Mouse (Mus musculus) adrenal gland (tissue): ENCODE results near the gene Fbxl17.

ENCODE experiments used
- intact Hi-C: fragments of 180-260 bp; cut with DNase I; formaldehyde crosslinking; loops from one replicate; pipeline ENCODE4 v1.15.1; 2025

Fbxl17 gene

DNA sequence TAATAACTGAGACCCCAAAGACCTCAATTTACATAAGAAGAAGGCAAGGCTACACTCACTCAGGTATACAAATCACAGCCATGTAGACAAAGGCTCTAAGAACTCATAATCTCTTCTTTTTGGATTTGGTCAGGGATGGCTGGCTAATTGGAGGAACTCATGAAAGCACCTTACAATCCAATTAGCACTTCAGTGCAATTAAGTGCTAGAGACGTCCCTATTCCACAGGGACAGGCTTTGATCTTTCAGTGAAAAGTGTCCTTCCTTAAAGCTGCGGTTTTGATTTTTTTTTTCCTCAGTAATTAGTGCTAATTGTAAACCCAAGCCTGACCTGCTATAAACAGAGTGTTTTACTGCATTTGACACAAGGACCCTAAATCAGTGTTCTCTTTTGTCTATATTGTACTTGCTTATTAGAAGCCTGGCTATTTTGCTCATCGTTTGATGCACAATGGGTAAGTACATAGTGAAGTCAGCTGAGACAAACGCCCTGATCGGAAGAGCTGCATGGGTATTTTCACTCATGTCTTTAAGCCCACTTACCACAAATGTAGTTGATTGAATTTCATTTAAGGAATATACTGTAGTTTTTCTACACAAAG lies 327.8 kb downstream of the Fbxl17 start:
- intact Hi-C loops: no loop called here

DNA sequence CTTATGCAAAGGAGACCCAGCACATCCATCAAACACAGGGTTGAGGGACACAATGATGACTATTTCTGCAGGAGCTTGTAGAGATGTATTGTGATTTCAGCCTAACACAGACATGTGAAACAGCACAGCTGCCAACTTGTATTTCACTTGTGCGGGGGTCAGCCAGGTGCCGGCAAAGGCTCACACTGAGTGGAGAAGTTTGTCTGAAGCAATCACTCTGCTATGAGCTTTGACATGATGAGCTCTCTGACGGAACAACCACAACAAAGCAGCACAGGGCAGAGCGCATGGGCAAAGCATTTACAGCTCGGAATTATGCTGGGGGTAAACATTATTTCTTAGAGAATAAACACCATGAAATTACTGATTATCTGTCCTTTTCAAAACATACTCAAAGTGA lies 328.6 kb downstream of the Fbxl17 start:
- intact Hi-C loops: no loop called here

DNA sequence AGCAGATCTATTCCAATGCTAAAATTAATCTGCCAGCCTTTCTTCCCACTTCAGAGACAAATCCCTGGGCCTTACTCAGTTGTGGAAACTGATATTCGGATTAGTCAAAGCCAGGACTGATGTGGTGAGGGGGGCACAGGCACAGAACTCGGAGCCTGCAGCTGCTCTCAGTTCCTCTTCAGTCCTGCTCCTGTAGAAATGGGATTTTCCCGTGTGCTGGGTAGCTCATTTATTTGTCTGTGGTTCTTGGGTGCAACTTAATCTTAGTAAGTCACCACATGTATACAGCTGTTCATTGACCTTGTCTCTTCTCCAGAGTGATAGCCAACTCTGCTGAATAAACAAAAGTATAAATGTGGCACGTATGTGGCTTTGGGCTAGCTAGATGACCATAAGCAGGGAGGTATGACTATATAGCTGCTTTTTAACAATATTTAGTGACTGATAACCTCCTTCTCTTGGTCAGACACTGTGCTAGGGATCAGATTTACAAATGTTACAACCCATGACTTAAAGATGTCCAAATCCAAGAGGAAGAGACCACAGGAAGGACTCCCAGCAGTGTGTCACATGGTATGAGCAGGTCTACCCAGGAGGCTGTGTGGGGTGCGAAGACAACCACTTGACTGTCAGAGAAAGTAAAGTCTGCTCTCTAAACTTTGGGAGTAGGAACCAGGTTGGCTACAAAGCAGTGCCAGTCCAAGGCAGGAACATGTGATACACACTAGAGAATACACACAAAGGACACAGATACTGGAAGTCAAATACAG lies 331.6 kb downstream of the Fbxl17 start:
- intact Hi-C loops: no loop called here

DNA sequence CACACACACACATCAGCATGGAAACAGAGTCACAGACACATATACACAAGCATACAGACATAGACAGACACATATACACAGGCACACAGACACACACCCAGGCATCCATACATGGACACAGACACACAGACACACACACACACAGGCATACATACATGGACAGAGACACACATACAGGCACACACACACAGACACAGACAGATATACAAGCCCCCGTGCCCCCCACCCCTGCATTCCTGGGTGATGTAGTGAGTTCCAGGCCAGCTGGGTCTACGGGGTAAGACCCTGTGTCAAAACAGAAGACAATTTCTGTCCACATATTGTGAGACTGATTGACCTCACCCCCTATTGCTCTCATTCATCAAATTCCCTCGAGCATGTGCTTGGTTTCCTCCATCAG lies 332.6 kb downstream of the Fbxl17 start:
- intact Hi-C loops: no loop called here

DNA sequence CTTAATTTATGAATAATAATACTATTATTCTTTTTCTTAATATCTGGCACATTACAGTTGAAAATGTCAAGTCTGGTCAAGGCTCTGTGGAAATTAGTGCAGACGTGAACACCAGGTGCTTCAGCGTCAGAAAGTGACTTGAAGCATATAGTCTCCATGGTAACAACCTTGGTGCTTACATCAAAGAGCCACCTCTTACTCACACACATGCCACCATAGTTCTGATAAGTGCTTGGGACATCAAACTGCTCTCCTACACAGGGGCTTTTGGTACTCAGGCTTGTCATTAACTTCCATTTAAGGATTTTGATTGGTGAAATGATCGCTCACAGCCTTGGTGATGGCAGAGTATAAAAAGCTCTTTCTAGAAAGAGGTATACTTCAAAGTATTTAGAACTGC lies 333.1 kb downstream of the Fbxl17 start:
- intact Hi-C loops: no loop called here

DNA sequence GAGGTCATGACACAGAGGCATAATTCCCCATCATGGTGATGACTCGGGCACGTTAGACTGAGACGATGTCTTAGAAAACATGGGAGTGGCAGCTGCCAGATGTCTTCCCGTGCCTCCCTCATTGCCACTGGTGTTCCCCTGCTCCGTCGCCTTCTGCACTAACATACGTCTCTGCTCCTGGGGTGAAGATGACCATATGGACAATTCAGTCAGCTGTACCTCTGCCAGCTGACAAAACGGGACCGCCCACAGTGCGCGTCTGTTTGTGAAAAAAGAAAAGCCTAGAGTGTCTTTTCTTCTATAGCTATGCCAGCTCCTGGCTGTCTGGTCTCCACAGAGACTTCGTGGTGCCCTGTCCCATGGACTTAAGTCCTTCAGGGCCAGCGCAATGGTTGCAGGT lies 334.0 kb downstream of the Fbxl17 start:
- intact Hi-C loops: no loop called here

DNA sequence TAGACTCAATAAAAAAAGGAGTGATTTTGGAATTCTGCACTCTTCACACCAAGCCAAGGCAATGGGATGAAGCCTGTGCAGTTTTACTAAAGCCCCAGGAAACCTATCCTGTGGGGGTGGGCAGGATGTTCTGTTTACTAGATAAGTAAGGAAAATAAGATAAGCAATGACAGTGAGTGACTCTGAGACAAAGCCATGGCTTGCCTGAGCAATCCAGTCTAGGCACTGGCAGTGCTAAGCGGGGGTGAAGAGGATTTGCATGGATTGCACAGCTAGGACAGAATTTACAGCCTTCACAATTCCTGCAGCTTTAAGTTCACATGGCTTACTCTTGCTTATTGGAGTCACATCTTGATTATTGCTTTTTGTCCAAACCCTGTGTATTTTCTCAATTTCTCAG lies 335.5 kb downstream of the Fbxl17 start:
- intact Hi-C loops: no loop called here

DNA sequence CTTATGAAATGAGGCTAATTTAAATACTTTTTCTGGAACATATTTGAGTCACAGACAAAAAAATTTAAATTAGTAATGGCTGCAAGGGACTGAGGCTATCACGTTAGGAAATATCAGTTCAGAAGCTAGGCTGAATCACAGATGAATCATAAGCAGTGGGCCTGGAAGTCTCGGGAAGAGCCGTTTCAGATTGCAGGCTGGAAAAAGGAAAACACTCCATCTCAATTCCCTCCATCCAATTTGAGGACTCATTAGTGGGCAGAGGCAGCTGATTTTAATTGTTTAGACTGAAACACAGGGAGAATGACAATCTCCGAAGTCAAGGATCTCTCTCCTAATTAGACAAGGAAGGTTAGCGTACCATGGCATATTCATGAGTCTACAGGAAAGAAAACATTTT lies 337.9 kb downstream of the Fbxl17 start:
- intact Hi-C loops: no loop called here

DNA sequence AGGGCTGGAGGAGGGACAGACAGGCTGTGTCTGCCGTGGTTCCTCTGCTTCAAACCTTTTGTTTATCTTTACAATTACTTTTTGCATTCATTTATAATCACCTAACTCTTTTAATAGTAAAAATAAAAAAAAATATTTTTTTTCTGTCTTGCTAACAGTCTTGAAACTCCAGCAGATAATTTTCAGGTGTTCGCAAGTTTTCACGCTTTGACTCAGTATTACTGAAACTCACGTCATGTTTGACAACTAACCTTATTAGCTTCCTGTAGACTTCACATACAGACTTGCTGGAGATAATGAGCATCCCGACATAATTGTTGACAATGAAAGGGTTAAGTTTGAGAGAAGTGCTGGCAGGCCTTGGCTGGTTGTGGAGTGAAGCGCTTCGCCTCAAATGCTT lies 340.6 kb downstream of the Fbxl17 start:
- intact Hi-C loops: no loop called here

DNA sequence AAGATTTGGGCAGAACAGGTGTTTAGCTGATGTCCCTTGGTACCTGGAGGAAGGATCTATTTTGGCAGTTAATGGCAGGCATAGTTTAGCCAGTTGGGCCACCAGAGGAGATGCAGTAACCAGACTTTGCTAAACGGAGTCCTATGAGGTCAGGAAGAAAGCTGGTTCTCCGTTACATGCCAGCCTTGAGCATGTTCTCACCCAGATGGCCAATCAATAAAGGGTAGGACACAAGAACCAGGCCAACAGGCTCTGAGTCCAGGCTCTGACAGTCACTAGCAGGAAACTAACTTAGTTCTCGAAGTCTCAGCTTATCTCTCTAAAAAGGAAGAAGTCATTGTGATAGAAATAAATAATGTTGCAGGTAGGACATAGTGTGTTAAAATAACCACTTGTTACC lies 341.4 kb downstream of the Fbxl17 start:
- intact Hi-C loops: no loop called here

DNA sequence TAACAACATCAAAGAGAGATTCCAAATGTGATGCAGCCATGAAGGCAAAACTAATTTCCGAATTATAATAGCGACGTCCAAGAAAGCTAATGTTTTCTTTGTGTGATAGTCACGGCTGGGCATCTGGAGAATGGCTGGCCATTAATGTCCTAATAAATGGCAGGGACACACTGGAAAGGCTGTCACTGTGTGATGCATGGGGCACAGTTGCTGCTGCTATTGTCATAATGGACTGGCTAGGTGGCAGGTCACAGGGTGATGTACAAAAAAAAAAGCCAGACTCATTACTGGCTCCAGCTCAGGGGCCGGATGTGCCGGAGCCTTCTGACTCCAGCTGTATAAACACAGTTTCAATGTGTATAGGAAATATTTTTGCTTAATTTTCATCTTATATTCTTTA lies 341.9 kb downstream of the Fbxl17 start:
- intact Hi-C loops: no loop called here

DNA sequence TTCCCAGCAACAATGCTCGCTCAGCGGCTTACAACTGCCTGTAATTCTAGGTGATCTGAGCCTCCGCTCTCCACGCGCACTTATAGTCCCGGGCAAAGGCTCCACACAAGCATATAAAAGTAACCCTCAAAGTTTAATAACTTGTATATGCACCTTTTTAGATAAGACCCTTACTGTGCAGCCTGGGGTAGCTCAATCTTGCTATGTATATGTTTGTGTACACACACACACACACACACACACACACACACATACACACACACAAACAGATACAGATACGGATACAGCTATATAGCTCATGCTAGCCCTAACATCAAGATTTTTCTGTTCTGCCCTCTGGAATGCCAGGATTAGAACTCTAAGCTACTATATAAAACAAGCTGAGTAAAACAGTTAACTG lies 342.8 kb downstream of the Fbxl17 start:
- intact Hi-C loops: no loop called here

DNA sequence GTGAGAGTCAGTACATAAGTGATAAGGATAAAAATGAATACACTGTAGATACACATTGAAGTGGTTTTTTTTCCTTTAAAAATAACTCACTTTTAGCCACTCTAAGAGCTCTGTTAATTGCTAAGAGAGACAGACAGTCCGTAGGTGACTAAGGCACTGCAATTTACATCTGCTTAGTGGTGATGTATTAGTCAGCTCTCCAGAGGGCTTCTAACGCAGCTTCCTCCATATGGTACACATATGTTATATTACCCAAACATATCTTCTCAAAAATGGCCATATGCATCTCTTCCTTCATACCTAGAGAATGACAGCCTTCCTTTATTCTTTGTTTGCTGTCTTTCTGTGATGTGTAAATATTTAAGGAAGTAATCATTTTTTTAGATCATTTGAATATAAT lies 353.3 kb downstream of the Fbxl17 start:
- intact Hi-C loops: no loop called here

DNA sequence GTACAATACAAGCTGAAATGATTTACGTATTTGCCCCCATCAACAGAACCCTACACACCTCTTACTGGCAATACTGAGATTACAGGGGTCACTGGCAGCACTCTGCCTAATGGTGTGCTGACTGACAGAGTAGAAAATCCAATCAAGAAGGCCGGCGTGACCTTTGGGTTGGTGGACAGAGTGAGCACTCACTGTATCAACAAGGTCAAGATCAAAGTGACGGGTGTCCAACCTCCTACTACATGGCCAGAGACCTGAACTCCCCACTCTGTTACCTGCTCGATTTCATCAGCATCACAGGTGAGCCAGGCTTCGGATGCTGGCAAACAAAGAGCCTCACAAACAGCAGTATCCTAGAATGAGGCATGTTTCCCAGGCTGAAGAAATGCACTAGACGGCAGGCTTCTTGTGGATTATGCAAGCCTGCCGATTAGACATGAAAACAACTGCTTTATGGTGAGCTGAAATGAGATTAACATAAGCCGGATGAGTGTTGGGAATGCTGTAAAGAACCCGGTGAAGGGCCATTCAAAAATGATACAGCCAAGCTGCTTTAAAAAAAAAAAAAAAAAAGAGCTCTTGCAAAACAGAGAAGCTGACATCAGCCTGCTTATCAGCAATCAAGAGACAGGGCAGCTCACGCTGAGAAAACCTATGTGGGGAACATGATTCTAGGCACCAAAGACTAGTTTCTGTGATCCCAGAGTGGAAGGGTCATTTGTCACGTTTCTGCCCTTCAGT lies 353.9 kb downstream of the Fbxl17 start:
- intact Hi-C loops: no loop called here

DNA sequence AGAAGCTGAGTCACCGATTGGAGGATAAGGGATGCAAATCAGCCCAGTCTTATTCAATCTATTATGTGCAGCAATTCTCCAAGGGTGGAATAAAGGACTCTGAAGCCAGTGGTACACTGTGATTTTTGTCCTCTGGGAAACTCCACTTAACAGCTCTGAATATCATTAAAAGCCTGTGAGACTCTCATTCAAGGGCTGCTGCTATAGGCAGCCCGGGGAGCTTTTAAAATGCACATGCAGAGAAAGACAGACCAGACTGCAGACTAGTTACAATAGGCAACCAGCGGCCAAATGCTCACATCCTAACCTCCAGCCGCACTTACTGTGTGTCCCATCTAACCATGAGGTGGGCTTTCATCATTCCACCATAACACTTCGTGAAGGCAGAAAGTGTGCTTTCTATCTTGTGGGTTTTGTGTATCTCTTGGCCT lies 354.5 kb downstream of the Fbxl17 start:
- intact Hi-C loops: no loop called here

DNA sequence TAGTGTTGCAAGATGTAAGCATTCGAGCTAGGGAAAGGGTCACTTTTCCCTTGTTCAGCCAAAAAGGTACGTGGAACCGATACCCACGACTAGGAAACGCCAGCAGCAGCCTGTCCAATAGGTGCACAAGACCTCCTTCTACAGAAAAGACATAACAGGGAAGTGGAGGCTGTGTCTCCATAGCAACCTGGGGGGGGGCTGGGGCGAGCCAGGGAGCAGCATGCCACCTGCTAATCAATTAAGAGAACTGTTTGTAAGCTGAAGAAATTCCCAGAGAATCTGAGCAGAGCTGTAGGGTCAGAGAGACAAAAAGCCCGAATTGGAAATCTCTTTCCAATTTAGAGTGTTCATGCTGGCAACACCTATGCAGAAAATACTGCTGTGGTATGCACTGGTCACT lies 356.0 kb downstream of the Fbxl17 start:
- intact Hi-C loops: no loop called here

DNA sequence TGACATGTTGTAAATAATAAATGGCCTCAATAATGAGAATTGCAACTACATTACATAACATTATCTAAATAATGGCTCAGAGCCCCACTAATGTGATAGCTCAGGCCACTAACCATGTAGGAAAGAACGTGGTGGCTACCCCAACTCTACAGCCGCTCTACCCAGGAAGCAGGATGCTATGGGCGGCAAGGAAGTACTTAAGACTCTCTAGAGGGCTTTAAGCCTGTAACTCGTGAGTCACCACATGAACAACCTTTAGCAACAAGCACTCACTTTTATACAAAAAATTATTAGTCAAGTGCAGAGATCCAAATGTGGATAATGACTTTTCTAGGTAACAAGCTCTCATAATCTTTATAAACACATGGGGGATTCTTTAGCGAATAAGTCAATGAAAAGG lies 365.0 kb downstream of the Fbxl17 start:
- intact Hi-C loops: no loop called here

DNA sequence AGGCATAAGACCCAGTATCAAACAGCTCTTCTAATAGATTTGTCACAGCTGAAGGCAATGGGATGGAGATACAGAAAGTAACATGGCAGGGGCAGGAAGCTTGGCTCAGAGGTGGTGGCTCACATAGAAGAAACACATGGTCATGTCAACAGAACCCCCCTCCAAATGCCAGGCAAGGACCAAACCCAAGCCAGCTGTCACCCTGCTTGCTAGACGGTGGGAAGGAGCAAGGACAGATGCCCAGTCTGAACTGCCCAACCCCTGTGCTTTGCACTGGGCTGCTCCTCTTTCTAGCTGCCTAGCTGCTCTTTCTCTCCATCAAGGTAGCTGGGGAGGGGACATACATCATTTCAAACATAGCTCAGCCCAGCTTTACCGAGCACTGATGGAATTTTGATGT lies 377.4 kb downstream of the Fbxl17 start:
- intact Hi-C loops: no loop called here

DNA sequence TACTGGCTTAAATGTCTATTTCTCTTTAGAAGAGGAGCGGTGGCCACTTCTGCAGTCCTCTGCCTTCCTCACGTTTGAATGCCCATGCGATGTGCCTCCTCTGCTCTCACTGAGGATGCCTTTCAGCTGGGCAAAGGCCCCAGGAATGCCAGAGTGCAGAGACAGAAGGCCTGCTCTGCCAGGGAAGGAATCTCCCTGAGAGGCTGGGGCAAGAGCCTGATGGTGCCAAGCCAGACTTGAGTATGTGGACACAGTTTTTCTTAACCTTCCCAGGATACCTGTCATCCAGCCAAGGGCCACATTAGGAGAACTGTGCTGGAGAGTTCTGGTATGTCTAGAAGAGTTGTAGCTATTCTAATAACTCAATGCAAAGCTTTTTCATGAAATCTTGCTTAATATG lies 380.1 kb downstream of the Fbxl17 start:
- intact Hi-C loops: no loop called here

DNA sequence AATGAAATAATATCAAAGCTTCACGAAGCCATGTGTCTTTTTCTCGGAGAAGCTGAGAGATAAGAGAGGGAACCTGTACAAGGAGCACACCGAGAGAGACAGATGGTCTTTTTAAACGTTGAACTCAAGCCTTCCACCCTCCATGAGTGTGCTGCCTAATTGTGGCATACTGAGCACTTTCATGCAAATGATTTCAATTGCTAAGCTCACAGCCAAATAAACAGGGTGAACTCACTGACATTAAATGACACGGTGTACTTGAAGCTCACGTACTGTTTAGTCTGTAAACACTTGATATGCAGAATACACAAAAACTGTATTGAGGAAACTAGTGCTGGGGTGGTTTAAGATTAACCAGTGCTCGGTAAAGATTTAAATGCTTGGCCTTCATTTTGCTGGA lies 380.7 kb downstream of the Fbxl17 start:
- intact Hi-C loops: no loop called here

DNA sequence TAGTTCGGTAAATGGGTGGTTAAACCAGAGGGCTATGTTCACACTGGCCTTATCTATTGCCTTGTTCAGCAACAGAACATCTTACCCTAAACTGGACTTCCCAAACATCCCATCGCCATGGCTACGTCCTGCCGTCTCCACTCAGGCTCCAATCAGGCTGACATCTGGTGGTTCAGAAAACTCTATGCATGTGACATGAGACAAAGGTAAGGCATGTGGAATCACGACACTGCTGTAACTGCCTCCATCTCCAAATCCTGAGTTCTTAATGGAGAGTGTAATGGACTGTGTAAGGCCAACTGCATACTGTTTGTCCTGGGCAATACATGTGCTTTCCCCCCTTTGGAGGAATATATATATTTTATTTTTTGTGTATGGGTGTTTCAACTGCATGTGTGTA lies 382.7 kb downstream of the Fbxl17 start:
- intact Hi-C loops: no loop called here

DNA sequence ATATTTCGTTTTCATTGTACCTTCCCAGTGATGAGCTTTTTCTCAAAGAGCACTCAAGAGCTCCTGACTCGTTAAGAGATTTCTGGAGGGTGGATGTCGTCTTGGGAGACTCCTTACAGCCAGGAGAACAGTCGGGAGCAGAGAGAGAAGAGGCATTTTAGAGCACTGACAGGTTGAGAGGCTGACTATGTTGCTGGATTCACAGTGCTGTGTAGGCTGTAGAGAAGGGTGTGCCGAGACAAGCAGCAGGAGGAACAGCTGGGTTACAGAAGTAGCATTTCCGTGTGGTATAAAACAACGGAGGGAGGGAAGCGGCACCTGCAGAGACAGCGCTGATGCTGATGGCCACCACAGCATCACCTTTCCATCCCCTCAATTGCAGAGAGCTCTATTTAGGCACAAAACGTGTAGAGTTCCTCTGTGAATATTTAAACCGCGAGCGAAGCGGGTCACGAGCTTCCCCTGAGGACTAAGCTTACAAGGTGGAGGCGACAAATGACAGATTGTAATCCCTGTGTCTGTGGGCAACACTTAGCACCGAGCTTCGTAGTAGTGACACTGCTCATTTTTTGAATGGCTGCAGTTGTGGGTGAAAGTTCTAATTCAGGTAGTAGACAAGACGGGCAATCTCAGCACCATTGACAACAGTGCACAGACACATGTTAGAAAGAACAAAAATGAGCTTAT lies 385.3 kb downstream of the Fbxl17 start:
- intact Hi-C loops: no loop called here
